Mouse (Mus musculus) heart, embryonic 16.5 days (tissue): ENCODE measurements at regions not wholly inside any gene's neighbourhood (a gene's known extent, or its start where the extent isn't known, plus 50 kb on each side); places are given as distances from the start of the nearest gene placed in this dataset.
"Not testable (repeated sequence)": the region's sequence is repeated elsewhere in the genome, so short reads cannot be mapped to it uniquely, and the experiment has no call there.

Source experiments
- ATAC-seq: fragments of 200-750 bp; cut with Nextera tagmentation; replicated peaks from 2 replicates; pipeline ENCODE4 v1.8.0; 2017; ENCODE audit warnings: moderate number of reproducible peaks; ENCODE audit not compliant: insufficient read depth, low FRiP score; ENCODE audit errors: extremely low read depth
- H3K27ac ChIP-seq: fragments of 300-500 bp; sonication (generic); 2 replicates; pipeline ENCODE4 v1.5.1; 2014; ENCODE audit warnings: mild to moderate bottlenecking, low read length, control low read depth, moderate library complexity
- H3K27me3 ChIP-seq: fragments of 300-500 bp; sonication (generic); 2 replicates; pipeline ENCODE4 v1.6.1; 2014; ENCODE audit warnings: low read length, mixed read lengths; ENCODE audit not compliant: control insufficient read depth, insufficient read depth
- H3K36me3 ChIP-seq: fragments of 300-500 bp; sonication (generic); 2 replicates; pipeline ENCODE4 v1.6.1; 2014; ENCODE audit not compliant: control insufficient read depth, insufficient read depth
- H3K4me1 ChIP-seq: fragments of 300-500 bp; sonication (generic); 2 replicates; pipeline ENCODE4 v1.6.1; 2014; ENCODE audit warnings: low read length, mixed read lengths; ENCODE audit not compliant: control insufficient read depth, insufficient read depth
- H3K4me2 ChIP-seq: fragments of 300-500 bp; sonication (generic); 2 replicates; pipeline ENCODE4 v1.6.1; 2014; ENCODE audit warnings: low read depth, mild to moderate bottlenecking, control low read depth, low read length
- H3K4me3 ChIP-seq: fragments of 300-500 bp; sonication (generic); 2 replicates; pipeline ENCODE4 v1.5.1; 2014; ENCODE audit warnings: mild to moderate bottlenecking, control low read depth, low read length
- H3K9ac ChIP-seq: fragments of 300-500 bp; sonication (generic); 2 replicates; pipeline ENCODE4 v1.6.1; 2014; ENCODE audit warnings: low read length, control low read depth
- H3K9me3 ChIP-seq: fragments of 300-500 bp; sonication (generic); replicated peaks from 2 replicates; pipeline ENCODE4 v1.6.1; 2016; ENCODE audit warnings: low read length; ENCODE audit not compliant: control insufficient read depth
- WGBS: fragments of 180-500 bp; shearing (Covaris S2); extraction: QIAGEN DNeasy Blood & Tissue Kit; methylation state at CpG from one replicate; pipeline ENCODE4 v1.1.7; 2014; 5-methylcytosine and 5-hydroxymethylcytosine counted together

- H3K4me2 ChIP-seq = no peak overlapping the region
- no peak overlapping the region for H3K9ac ChIP-seq
- H3K4me1 ChIP-seq = no peaks in the 10 kb centered on the region
- H3K9me3 ChIP-seq = no peaks in the 10 kb centered on the region
- H3K4me3 ChIP-seq = no peak overlapping the region
- ATAC-seq = no peak
- no peak overlapping the region for H3K27ac ChIP-seq
- H3K27me3 ChIP-seq = no peaks in the 10 kb centered on the region
- WGBS = 63% methylated on average over 2 of the region's 2 CpGs
- H3K36me3 ChIP-seq = no peaks in the 10 kb centered on the region
Observed at GRCm38 (mm10) chr5:45382804-45383203, 67.2 kb downstream of the Qdpr start.

- Histone ChIP-seq H3K4me2 (no peak overlapping the region), H3K36me3 (no peaks in the 10 kb centered on the region), H3K9ac (no peak overlapping the region), H3K27me3 (no peaks in the 10 kb centered on the region), H3K4me1 (no peaks in the 10 kb centered on the region), H3K9me3 (no peaks in the 10 kb centered on the region), H3K4me3 (no peak overlapping the region), H3K27ac (no peak overlapping the region)
- no peak for ATAC-seq
- 10% methylated on average over 2 of the region's 2 CpGs for WGBS
Observed at GRCm38 (mm10) chr5:45378486-45378885, 71.5 kb downstream of the Qdpr start.

- no peak for ATAC-seq
- 59% methylated on average over 2 of the region's 2 CpGs for WGBS
- Histone ChIP-seq H3K4me1 (no peaks in the 10 kb centered on the region), H3K27me3 (no peaks in the 10 kb centered on the region), H3K4me3 (no peak overlapping the region), H3K27ac (no peak overlapping the region), H3K9ac (no peak overlapping the region), H3K9me3 (no peaks in the 10 kb centered on the region), H3K36me3 (no peaks in the 10 kb centered on the region), H3K4me2 (no peak overlapping the region)
Observed at GRCm38 (mm10) chr5:45373069-45373468, 77.0 kb downstream of the Qdpr start.

GRCm38 (mm10) chr5:45368451-45368850 is 81.6 kb downstream of the Qdpr start:
- H3K36me3 ChIP-seq = no peaks in the 10 kb centered on the region
- H3K9me3 ChIP-seq = no peaks in the 10 kb centered on the region
- H3K4me3 ChIP-seq = no peak overlapping the region
- WGBS = 32% methylated on average over 6 of the region's 6 CpGs
- no peaks in the 10 kb centered on the region for H3K4me1 ChIP-seq
- ATAC-seq = 0 out of 2 replicates have a peak, but pooled peaks have one; percentile 28
- H3K9ac ChIP-seq = no peak overlapping the region
- no peak overlapping the region for H3K4me2 ChIP-seq
- no peak overlapping the region for H3K27ac ChIP-seq
- no peaks in the 10 kb centered on the region for H3K27me3 ChIP-seq

- H3K4me1 ChIP-seq = no peaks in the 10 kb centered on the region
- no peak for ATAC-seq
- no peak overlapping the region for H3K9ac ChIP-seq
- H3K27ac ChIP-seq = no peak overlapping the region
- H3K4me3 ChIP-seq = no peak overlapping the region
- H3K4me2 ChIP-seq = no peak overlapping the region
- no peaks in the 10 kb centered on the region for H3K9me3 ChIP-seq
- no peaks in the 10 kb centered on the region for H3K27me3 ChIP-seq
- H3K36me3 ChIP-seq = no peaks in the 10 kb centered on the region
Observed at GRCm38 (mm10) chr5:45360189-45360588, 89.8 kb downstream of the Qdpr start.

- 67% methylated on average over 3 of the region's 3 CpGs for WGBS
- ATAC-seq = no peak
- no peak overlapping the region for H3K4me3 ChIP-seq
- no peaks in the 10 kb centered on the region for H3K27me3 ChIP-seq
- H3K4me1 ChIP-seq = no peaks in the 10 kb centered on the region
- H3K27ac ChIP-seq = no peak overlapping the region
- H3K9ac ChIP-seq = no peak overlapping the region
- H3K4me2 ChIP-seq = no peak overlapping the region
- H3K36me3 ChIP-seq = no peaks in the 10 kb centered on the region
- H3K9me3 ChIP-seq = no peaks in the 10 kb centered on the region
Observed at GRCm38 (mm10) chr5:45340411-45340810, 109.6 kb downstream of the Qdpr start.

- Histone ChIP-seq H3K4me2 (no peak overlapping the region), H3K4me1 (no peaks in the 10 kb centered on the region), H3K27ac (no peak overlapping the region), H3K4me3 (no peak overlapping the region), H3K36me3 (no peaks in the 10 kb centered on the region), H3K9me3 (no peaks in the 10 kb centered on the region), H3K9ac (no peak overlapping the region), H3K27me3 (no peaks in the 10 kb centered on the region)
- ATAC-seq = no peak
- WGBS = 48% methylated on average over 2 of the region's 2 CpGs
Observed at GRCm38 (mm10) chr5:45336801-45337200, 113.2 kb downstream of the Qdpr start.

GRCm38 (mm10) chr5:45324468-45324867 is 125.6 kb downstream of the Qdpr start:
- not testable (repeated sequence) for H3K4me3 ChIP-seq, H3K4me2 ChIP-seq, H3K9ac ChIP-seq, H3K27me3 ChIP-seq, ATAC-seq, H3K4me1 ChIP-seq, H3K9me3 ChIP-seq, H3K27ac ChIP-seq, H3K36me3 ChIP-seq
- 41% methylated on average over 2 of the region's 2 CpGs for WGBS

GRCm38 (mm10) chr5:45323500-45323899 is 126.5 kb downstream of the Qdpr start:
- no peak overlapping the region for H3K9ac ChIP-seq
- H3K4me1 ChIP-seq = no peaks in the 10 kb centered on the region
- ATAC-seq = peak; percentile 37
- no peak overlapping the region for H3K4me2 ChIP-seq
- WGBS = 50% methylated on average over 4 of the region's 4 CpGs
- H3K4me3 ChIP-seq = no peak overlapping the region
- H3K27me3 ChIP-seq = no peaks in the 10 kb centered on the region
- no peak overlapping the region for H3K27ac ChIP-seq
- H3K9me3 ChIP-seq = no peaks in the 10 kb centered on the region
- no peaks in the 10 kb centered on the region for H3K36me3 ChIP-seq

GRCm38 (mm10) chr5:45318026-45318425 is 132.0 kb downstream of the Qdpr start:
- 50% methylated on average over 2 of the region's 2 CpGs for WGBS

More at GRCm38 (mm10) chr5:45318026-45318425, 132.0 kb downstream of the Qdpr start:
- no peak overlapping the region for H3K4me2 ChIP-seq
- ATAC-seq = no peak
- H3K4me1 ChIP-seq = no peaks in the 10 kb centered on the region
- no peak overlapping the region for H3K4me3 ChIP-seq
- no peaks in the 10 kb centered on the region for H3K36me3 ChIP-seq
- no peak overlapping the region for H3K9ac ChIP-seq
- H3K27me3 ChIP-seq = no peaks in the 10 kb centered on the region
- H3K27ac ChIP-seq = no peak overlapping the region
- H3K9me3 ChIP-seq = no peaks in the 10 kb centered on the region
